Mouse (Mus musculus) intestine, embryonic 14.5 days (tissue): ENCODE results near the gene Abhd12b. TPM values are rescaled to one million over a fixed set of nuclear protein-coding genes. Genes with fewer than 3 reads are reported as not detected.

Source experiments
- ATAC-seq: fragments of 200-750 bp; cut with Nextera tagmentation; replicated peaks from 2 replicates; pipeline ENCODE4 v1.8.0; 2017; ENCODE audit warnings: low read depth, moderate number of reproducible peaks, moderate TSS enrichment, moderate library complexity; ENCODE audit not compliant: low FRiP score, low TSS enrichment
- DNase-seq: peaks from one replicate; pipeline ENCODE4 v3.0.0-alpha.2; 2018; ENCODE audit warnings: low spot score
- H3K27ac ChIP-seq: fragments of 300-500 bp; sonication (generic); 2 replicates; pipeline ENCODE4 v1.5.1; 2014; ENCODE audit warnings: low read depth, mild to moderate bottlenecking, control low read depth
- H3K27me3 ChIP-seq: fragments of 300-500 bp; sonication (generic); replicated peaks from 2 replicates; pipeline ENCODE4 v1.6.1; 2014; ENCODE audit warnings: low read length, control low read depth; ENCODE audit not compliant: control insufficient read depth, insufficient read depth
- H3K36me3 ChIP-seq: fragments of 300-500 bp; sonication (generic); 2 replicates; pipeline ENCODE4 v1.6.1; 2014; ENCODE audit warnings: low read length, control low read depth; ENCODE audit not compliant: control insufficient read depth, insufficient read depth
- H3K4me1 ChIP-seq: fragments of 300-500 bp; sonication (generic); replicated peaks from 2 replicates; pipeline ENCODE4 v1.6.1; 2014; ENCODE audit warnings: low read length, control low read depth, mixed read lengths; ENCODE audit not compliant: control insufficient read depth, insufficient read depth
- H3K4me2 ChIP-seq: fragments of 300-500 bp; sonication (generic); 2 replicates; pipeline ENCODE4 v1.6.1; 2014; ENCODE audit warnings: low read length
- H3K4me3 ChIP-seq: fragments of 300-500 bp; sonication (generic); 2 replicates; pipeline ENCODE4 v1.5.1; 2014; ENCODE audit warnings: low read depth, low read length, control low read depth, mixed read lengths
- H3K9ac ChIP-seq: fragments of 300-500 bp; sonication (generic); 2 replicates; pipeline ENCODE4 v1.6.1; 2014; ENCODE audit warnings: mild to moderate bottlenecking, low read length
- H3K9me3 ChIP-seq: fragments of 300-500 bp; sonication (generic); 2 replicates; pipeline ENCODE4 v1.6.1; 2016; ENCODE audit warnings: low read length, control low read depth; ENCODE audit not compliant: control insufficient read depth
- WGBS: fragments of 180-500 bp; shearing (Covaris S2); extraction: QIAGEN DNeasy Blood & Tissue Kit; methylation state at CpG from one replicate; pipeline ENCODE4 v1.1.7; 2014; 5-methylcytosine and 5-hydroxymethylcytosine counted together
- polyA plus RNA-seq: library from polyadenylated mRNA; unstranded; fragments of >200 nt; fragmentation: Nextera tagmentation; extraction: Ambion mirVana; gene quantifications from 2 replicates; pipeline ENCODE4 v1.2.1, GENCODE M21; 2014

The Abhd12b gene
- 0.49 and 0.71 TPM in 2 replicates for polyA plus RNA-seq

DNA sequence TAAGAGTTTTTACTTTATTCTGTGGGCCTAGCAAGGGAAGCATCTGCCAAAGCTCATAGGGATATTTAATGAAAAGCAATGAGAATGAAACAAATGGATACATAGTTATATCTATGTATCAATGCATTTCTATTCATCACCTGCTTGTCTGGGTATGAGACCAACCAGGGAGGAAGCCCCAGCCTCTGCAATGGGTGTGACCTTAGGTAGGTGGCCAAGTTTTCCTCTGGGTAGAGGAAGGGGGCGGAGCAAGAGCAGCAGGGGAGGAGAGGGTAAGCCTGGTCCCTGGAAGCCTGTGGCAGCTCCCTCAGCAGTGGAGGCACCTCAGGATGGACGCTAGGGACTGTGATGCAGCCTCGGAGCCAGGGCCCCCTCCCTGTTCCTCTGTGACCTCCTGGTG lies at the start of gene Abhd12b:
Gene Abhd12b, plus strand, starts transcription at position 301 of the 400 bp plus-strand sequence.
- Histone ChIP-seq H3K4me2 (no peak within 1 kb of the TSS), H3K4me1 (no peaks in the 10 kb centered on the region), H3K27me3 (no peaks in the 10 kb centered on the region), H3K36me3 (no peaks in the 10 kb centered on the region), H3K27ac (no peak within 1 kb of the TSS), H3K9ac (no peak within 1 kb of the TSS), H3K4me3 (no peak within 1 kb of the TSS), H3K9me3 (no peaks in the 10 kb centered on the region)
- ATAC-seq (no peak), DNase-seq (no peak)
- WGBS = 49% methylated on average over 3 of the region's 3 CpGs

DNA sequence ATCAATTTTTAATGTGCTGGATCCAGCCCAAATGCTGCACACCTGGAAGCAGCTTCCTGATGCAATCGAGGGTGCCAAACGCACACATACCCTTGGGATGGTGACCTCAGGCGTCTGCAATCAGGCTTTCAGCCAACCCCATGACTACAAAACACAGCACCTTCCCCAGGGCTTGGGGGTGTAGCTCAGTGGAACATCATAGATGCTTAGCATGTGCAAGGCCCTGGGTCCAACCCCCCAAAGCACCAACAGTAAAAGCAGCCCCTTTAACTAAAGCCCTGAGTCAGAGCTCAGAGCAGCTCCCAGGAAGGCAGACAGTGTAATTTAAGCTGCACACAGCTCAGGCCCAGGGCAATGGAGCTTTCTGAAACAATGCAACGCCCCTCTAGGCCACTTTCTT lies 49.7 kb upstream of the Abhd12b start:
- ATAC-seq = no peak
- H3K4me1 ChIP-seq = peaks cover 20% of the 10 kb centered on the region
- H3K36me3 ChIP-seq = no peaks in the 10 kb centered on the region; the same call in 1 of the 2 replicates
- no peaks in the 10 kb centered on the region for H3K27me3 ChIP-seq
- no peak overlapping the region for H3K9ac ChIP-seq
- no peak overlapping the region for H3K27ac ChIP-seq
- H3K4me2 ChIP-seq = no peak overlapping the region
- no peak overlapping the region for H3K4me3 ChIP-seq
- WGBS = 68% methylated on average over 4 of the region's 4 CpGs
- no peaks in the 10 kb centered on the region for H3K9me3 ChIP-seq
- no peak for DNase-seq

DNA sequence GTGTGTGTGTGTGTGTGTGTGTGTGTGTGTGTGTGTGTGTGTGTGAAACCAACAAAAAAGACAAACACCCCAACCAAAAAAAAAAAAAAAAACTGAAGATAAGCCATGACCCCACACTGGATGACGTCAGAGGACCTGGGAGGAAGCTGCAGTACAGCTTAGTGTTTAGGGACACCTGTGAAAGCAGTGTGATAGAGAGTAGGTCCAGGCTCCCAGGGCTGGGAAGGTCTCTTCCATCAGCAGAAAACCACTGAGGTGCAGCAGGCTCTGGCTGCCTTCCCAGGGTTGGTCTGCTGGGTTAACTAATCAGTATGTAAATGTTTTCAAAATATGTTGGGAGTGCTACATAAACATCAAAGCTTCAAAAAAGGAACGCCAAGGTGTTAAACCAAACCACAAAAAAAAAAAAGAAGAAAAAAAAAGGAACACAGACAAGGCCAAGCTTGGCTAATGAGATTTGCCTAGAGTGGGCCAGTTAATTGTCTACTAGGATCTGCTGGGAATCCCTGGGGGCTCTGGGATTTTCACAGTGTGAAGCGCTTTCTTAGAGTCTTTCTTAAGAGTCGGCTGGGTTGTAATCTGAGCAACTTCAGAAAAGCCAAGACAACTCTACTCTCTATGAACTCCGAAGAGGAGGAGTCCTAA lies 49.0 kb upstream of the Abhd12b start:
- H3K9ac ChIP-seq = no peak overlapping the region
- WGBS = 49% methylated on average over 5 of the region's 5 CpGs
- H3K27me3 ChIP-seq = no peaks in the 10 kb centered on the region
- H3K36me3 ChIP-seq = no peaks in the 10 kb centered on the region; the same call in 1 of the 2 replicates
- no peak overlapping the region for H3K4me3 ChIP-seq
- H3K4me1 ChIP-seq = peaks cover 23% of the 10 kb centered on the region
- no peaks in the 10 kb centered on the region for H3K9me3 ChIP-seq
- ATAC-seq (no peak), DNase-seq (no peak)
- H3K4me2 ChIP-seq = no peak overlapping the region
- H3K27ac ChIP-seq = no peak overlapping the region

DNA sequence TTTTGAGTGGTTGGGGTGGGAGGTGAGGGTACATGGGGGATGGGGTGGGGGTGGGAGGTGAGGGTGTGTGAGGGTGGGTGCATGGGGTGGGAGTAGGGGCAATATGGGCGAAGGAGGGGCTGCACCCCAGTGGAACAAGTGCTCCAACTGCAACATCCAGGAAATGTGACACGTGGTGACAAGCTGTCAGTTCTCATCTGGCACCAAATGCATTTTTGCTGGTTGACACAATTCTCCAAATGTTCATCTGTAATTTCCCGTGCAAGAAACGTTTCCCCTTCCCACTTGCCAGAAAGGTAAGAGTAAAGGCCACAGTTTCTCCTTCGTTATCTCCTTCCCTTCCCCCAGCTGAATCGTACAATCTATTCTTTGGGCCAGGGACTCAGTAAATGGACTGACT lies 48.1 kb upstream of the Abhd12b start:
- no peak overlapping the region for H3K9ac ChIP-seq
- H3K36me3 ChIP-seq = no peaks in the 10 kb centered on the region; the same call in 1 of the 2 replicates
- WGBS = 63% methylated on average over 6 of the region's 6 CpGs
- no peak for ATAC-seq
- 0 out of 2 replicates have a peak overlapping the region, but pooled peaks have one; percentile 7 for H3K4me2 ChIP-seq
- H3K4me1 ChIP-seq = peaks cover 32% of the 10 kb centered on the region
- no peaks in the 10 kb centered on the region for H3K9me3 ChIP-seq
- H3K4me3 ChIP-seq = no peak overlapping the region
- no peaks in the 10 kb centered on the region for H3K27me3 ChIP-seq
- no peak for DNase-seq
- no peak overlapping the region; the same call in 1 of the 2 replicates for H3K27ac ChIP-seq

DNA sequence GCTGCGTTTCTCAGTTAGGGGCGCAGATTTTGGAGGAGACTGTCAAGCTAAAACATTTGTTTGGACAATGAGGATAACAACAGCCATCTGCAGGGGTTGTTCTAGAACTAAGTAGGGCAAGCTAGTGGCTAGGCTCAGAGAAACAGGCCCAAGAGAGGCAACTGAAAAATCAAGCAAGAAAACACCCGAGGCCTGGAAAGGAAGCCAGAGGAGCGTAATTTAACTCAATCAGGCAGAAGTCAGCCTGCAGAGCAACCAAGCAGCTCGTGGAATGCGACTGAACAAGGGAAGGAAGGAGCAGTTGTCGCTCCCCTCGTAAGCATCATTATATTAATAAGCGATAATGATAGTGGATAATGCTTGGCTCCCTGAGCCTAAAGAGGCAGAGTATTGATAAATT lies 47.4 kb upstream of the Abhd12b start:
- Histone ChIP-seq H3K36me3 (no peaks in the 10 kb centered on the region; the same call in 1 of the 2 replicates), H3K9ac (no peak overlapping the region), H3K4me3 (no peak overlapping the region), H3K9me3 (no peaks in the 10 kb centered on the region), H3K4me1 (peaks cover 32% of the 10 kb centered on the region), H3K4me2 (0 out of 2 replicates have a peak overlapping the region, but pooled peaks have one; percentile 7), H3K27ac (no peak overlapping the region; the same call in 1 of the 2 replicates), H3K27me3 (no peaks in the 10 kb centered on the region)
- 43% methylated on average over 9 of the region's 9 CpGs for WGBS
- ATAC-seq (no peak), DNase-seq (no peak)

DNA sequence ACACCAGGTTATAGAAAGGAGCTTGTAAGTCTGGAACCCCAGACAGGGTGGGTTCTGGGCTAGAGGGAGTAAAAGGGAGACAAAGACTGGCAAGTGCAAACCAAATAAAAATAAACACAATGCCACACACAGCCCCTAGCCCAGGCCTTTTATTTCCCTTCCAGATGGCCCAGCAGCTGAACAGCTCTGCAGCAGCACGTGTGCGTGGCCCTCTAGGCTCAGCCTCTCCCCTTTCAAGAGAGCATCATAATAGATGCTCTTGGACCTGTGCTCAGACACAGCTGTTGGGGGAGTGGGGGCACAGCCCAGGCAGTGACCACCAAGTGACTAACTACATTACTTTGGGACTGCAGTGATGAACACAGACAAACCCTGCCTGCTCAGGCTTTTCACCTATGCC lies 45.8 kb upstream of the Abhd12b start:
- Histone ChIP-seq H3K4me1 (peaks cover 37% of the 10 kb centered on the region), H3K9ac (no peak overlapping the region), H3K4me2 (no peak overlapping the region), H3K4me3 (no peak overlapping the region), H3K36me3 (no peaks in the 10 kb centered on the region), H3K27ac (no peak overlapping the region), H3K27me3 (no peaks in the 10 kb centered on the region), H3K9me3 (no peaks in the 10 kb centered on the region)
- ATAC-seq = no peak
- DNase-seq = no peak
- 35% methylated on average over 2 of the region's 2 CpGs for WGBS

DNA sequence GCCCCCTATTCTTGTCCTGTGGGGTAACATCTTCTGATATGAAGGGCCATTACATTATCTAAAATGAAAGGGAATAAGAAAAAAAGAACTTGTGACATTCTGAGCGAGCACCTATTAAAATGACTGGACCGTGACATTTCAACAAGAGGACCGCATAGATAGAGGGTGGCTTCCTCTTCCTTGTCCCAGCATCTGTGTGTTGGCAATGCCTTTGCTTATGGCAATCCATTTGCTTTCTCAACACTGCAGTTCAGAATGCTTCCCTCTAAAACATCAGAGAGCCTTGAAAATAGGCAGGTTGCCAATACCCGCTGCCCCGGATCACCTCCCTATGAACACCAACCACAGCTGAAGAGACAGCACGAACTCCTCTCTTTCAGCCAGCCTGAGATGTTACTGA lies 44.0 kb upstream of the Abhd12b start:
- ATAC-seq (no peak), DNase-seq (no peak)
- Histone ChIP-seq H3K9me3 (no peaks in the 10 kb centered on the region), H3K4me1 (peaks cover 37% of the 10 kb centered on the region), H3K4me3 (peak overlapping the region; percentile 88), H3K4me2 (peak overlapping the region; percentile 97), H3K9ac (no peak overlapping the region), H3K27ac (no peak overlapping the region), H3K27me3 (no peaks in the 10 kb centered on the region), H3K36me3 (no peaks in the 10 kb centered on the region)
- 67% methylated on average over 6 of the region's 6 CpGs for WGBS

DNA sequence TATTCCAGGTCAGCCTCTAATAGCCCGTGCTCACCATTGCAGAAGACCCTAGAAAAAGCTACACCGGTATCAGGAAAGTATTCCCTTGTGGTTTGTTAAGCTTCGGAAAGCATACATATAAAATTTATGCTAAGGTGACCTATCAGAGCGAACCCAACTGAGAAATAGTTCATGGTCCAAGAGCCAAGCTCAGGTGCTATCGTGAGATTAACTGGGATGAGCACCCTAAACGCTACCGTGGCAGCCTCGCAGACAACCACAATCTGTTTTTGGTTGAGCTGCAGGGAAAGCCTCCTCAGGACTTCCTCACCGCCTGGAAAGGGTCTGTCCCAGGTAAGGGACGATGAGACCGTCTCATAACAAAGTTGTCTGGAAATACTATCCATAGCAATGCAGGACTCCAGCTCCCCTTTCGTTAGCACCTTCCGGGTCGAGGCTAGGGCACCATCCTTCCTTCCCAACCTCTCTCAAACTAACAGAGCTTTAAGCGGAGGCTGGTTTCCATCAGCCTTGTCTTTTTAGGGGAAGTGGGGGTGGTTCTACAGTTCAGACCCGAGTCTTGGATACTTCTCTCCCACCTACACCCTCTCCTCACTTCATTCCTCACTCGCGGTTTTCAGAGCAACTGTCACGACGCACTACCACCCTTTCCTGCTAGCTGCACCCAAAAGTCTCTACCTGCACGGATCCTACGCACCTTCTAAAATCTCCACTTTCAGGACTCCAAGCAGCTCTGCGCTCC lies 43.4 kb upstream of the Abhd12b start:
- Histone ChIP-seq H3K36me3 (no peaks in the 10 kb centered on the region), H3K4me2 (peak overlapping the region; percentile 97), H3K27ac (peak overlapping the region; percentile 89), H3K9me3 (no peaks in the 10 kb centered on the region), H3K9ac (peak overlapping the region; percentile 93), H3K4me1 (peaks cover 34% of the 10 kb centered on the region), H3K4me3 (peak overlapping the region; percentile 88), H3K27me3 (no peaks in the 10 kb centered on the region)
- peak; percentile 69 for DNase-seq
- ATAC-seq = no peak
- 9% methylated on average over 23 of the region's 23 CpGs for WGBS

DNA sequence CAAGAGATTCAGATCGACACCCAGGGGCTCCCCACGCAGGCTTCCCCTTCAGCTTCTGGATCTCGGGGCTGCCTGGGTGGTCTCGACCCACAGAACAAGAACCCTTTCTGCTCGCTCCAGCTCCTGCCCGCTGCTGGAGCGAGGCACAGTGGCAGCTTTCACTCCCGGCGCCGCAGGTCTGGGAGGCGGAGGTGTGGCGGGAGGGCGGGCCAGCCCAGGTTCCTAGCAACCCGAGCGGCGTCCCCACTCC lies 42.9 kb upstream of the Abhd12b start:
- Histone ChIP-seq H3K27me3 (no peaks in the 10 kb centered on the region), H3K27ac (peak overlapping the region; percentile 89), H3K9me3 (no peaks in the 10 kb centered on the region), H3K4me1 (peaks cover 29% of the 10 kb centered on the region), H3K4me2 (peak overlapping the region; percentile 97), H3K4me3 (peak overlapping the region; percentile 88), H3K36me3 (no peaks in the 10 kb centered on the region), H3K9ac (peak overlapping the region; percentile 93)
- peak; percentile 82 for ATAC-seq
- DNase-seq = peak; percentile 83
- WGBS = 0% methylated on average over 16 of the region's 16 CpGs
